Mouse (Mus musculus): ENCODE results near the gene Dgki. TPM values are rescaled to one million over a fixed set of nuclear protein-coding genes. Genes with fewer than 3 reads are reported as not detected.

Gene Dgki
- polyA plus RNA-seq, 1 experiment: not detected

GRCm38 (mm10) chr6:36881309-36881708 lies 418.7 kb downstream of the Dgki start:
- H3K27me3 ChIP-seq (ENCODE audit: control insufficient read depth, insufficient read depth, insufficient read length): no peaks in the 10 kb centered on the region
- no peaks in the 10 kb centered on the region for H3K79me3 ChIP-seq (ENCODE audit: low read depth)
- H3ac ChIP-seq (ENCODE audit: control insufficient read depth, insufficient read length, low read depth): no peak overlapping the region
- no peaks in the 10 kb centered on the region for H3K79me2 ChIP-seq (ENCODE audit: control insufficient read depth, insufficient read depth)
- no peak overlapping the region for H3K4me3 ChIP-seq (ENCODE audit: insufficient read depth, poor library complexity, severe bottlenecking)
- TF ChIP-seq FOSL1 (IDR thresholded peaks at IDR 0.05; ENCODE audit: insufficient read depth, low read length, poor library complexity, severe bottlenecking) (no peak), MAX (IDR thresholded peaks at IDR 0.05) (no peak), CTCF (IDR thresholded peaks at IDR 0.05; ENCODE audit: control insufficient read depth, insufficient read depth, insufficient read length) (no peak), MYOD1 (IDR thresholded peaks at IDR 0.05; ENCODE audit: control insufficient read depth, insufficient read length, low read depth) (no peak)
- no peaks in the 10 kb centered on the region for H3K36me3 ChIP-seq (ENCODE audit: control insufficient read depth, insufficient read depth)

GRCm38 (mm10) chr6:36880643-36881263 lies 419.2 kb downstream of the Dgki start:
- H3K27me3 ChIP-seq (ENCODE audit: control insufficient read depth, insufficient read depth, insufficient read length): no peaks in the 10 kb centered on the region
- no peak overlapping the region for H3K4me3 ChIP-seq (ENCODE audit: insufficient read depth, poor library complexity, severe bottlenecking)
- TF ChIP-seq MAX (IDR thresholded peaks at IDR 0.05): no peak
- TF ChIP-seq USF1 (IDR thresholded peaks at IDR 0.05; ENCODE audit: low read depth): no peak
- TF ChIP-seq CTCF (IDR thresholded peaks at IDR 0.05; ENCODE audit: control insufficient read depth, insufficient read depth, insufficient read length): no peak
- no peak for TF ChIP-seq MYOD1 (IDR thresholded peaks at IDR 0.05; ENCODE audit: control insufficient read depth, insufficient read length, low read depth)
- no peak for TF ChIP-seq FOSL1 (IDR thresholded peaks at IDR 0.05; ENCODE audit: insufficient read depth, low read length, poor library complexity, severe bottlenecking)
- TF ChIP-seq MYOG (IDR thresholded peaks at IDR 0.05; ENCODE audit: control insufficient read depth, extremely low read depth, insufficient read length): no peak
- TF ChIP-seq CEBPB (IDR thresholded peaks at IDR 0.05; ENCODE audit: low read depth): no peak
- no peaks in the 10 kb centered on the region for H3K79me3 ChIP-seq (ENCODE audit: low read depth)
- no peak overlapping the region for H3ac ChIP-seq (ENCODE audit: control insufficient read depth, insufficient read length, low read depth)
- H3K79me2 ChIP-seq (ENCODE audit: control insufficient read depth, insufficient read depth): no peaks in the 10 kb centered on the region
- no peaks in the 10 kb centered on the region for H3K36me3 ChIP-seq (ENCODE audit: control insufficient read depth, insufficient read depth)

- Histone ChIP-seq H3ac (ENCODE audit: control insufficient read depth, insufficient read length, low read depth) (no peak overlapping the region), H3K27me3 (ENCODE audit: control insufficient read depth, insufficient read depth, insufficient read length) (no peaks in the 10 kb centered on the region), H3K79me2 (ENCODE audit: control insufficient read depth, insufficient read depth) (no peaks in the 10 kb centered on the region), H3K36me3 (ENCODE audit: control insufficient read depth, insufficient read depth) (no peaks in the 10 kb centered on the region), H3K79me3 (ENCODE audit: low read depth) (no peaks in the 10 kb centered on the region), H3K4me3 (ENCODE audit: insufficient read depth, poor library complexity, severe bottlenecking) (no peak overlapping the region)
- no peak for TF ChIP-seq MYOG (IDR thresholded peaks at IDR 0.05; ENCODE audit: control insufficient read depth, extremely low read depth, insufficient read length)
- no peak for TF ChIP-seq CEBPB (IDR thresholded peaks at IDR 0.05; ENCODE audit: low read depth)
- no peak for TF ChIP-seq FOSL1 (IDR thresholded peaks at IDR 0.05; ENCODE audit: insufficient read depth, low read length, poor library complexity, severe bottlenecking)
- TF ChIP-seq MAX (IDR thresholded peaks at IDR 0.05): no peak
- no peak for TF ChIP-seq USF1 (IDR thresholded peaks at IDR 0.05; ENCODE audit: low read depth)
- TF ChIP-seq CTCF (IDR thresholded peaks at IDR 0.05; ENCODE audit: control insufficient read depth, insufficient read depth, insufficient read length): no peak
- TF ChIP-seq MYOD1 (IDR thresholded peaks at IDR 0.05; ENCODE audit: control insufficient read depth, insufficient read length, low read depth): no peak
Observed at GRCm38 (mm10) chr6:36877399-36877798, 422.6 kb downstream of the Dgki start.

GRCm38 (mm10) chr6:36876426-36876825 lies 423.6 kb downstream of the Dgki start:
- Histone ChIP-seq H3K27me3 (ENCODE audit: control insufficient read depth, insufficient read depth, insufficient read length) (no peaks in the 10 kb centered on the region), H3K79me3 (ENCODE audit: low read depth) (no peaks in the 10 kb centered on the region), H3ac (ENCODE audit: control insufficient read depth, insufficient read length, low read depth) (no peak overlapping the region), H3K4me3 (ENCODE audit: insufficient read depth, poor library complexity, severe bottlenecking) (no peak overlapping the region), H3K79me2 (ENCODE audit: control insufficient read depth, insufficient read depth) (no peaks in the 10 kb centered on the region), H3K36me3 (ENCODE audit: control insufficient read depth, insufficient read depth) (no peaks in the 10 kb centered on the region)
- TF ChIP-seq CEBPB (IDR thresholded peaks at IDR 0.05; ENCODE audit: low read depth): no peak
- TF ChIP-seq CTCF (IDR thresholded peaks at IDR 0.05; ENCODE audit: control insufficient read depth, insufficient read depth, insufficient read length): no peak
- no peak for TF ChIP-seq MYOG (IDR thresholded peaks at IDR 0.05; ENCODE audit: control insufficient read depth, extremely low read depth, insufficient read length)
- TF ChIP-seq MAX (IDR thresholded peaks at IDR 0.05): no peak
- TF ChIP-seq USF1 (IDR thresholded peaks at IDR 0.05; ENCODE audit: low read depth): no peak
- no peak for TF ChIP-seq FOSL1 (IDR thresholded peaks at IDR 0.05; ENCODE audit: insufficient read depth, low read length, poor library complexity, severe bottlenecking)
- TF ChIP-seq MYOD1 (IDR thresholded peaks at IDR 0.05; ENCODE audit: control insufficient read depth, insufficient read length, low read depth): no peak

DNA sequence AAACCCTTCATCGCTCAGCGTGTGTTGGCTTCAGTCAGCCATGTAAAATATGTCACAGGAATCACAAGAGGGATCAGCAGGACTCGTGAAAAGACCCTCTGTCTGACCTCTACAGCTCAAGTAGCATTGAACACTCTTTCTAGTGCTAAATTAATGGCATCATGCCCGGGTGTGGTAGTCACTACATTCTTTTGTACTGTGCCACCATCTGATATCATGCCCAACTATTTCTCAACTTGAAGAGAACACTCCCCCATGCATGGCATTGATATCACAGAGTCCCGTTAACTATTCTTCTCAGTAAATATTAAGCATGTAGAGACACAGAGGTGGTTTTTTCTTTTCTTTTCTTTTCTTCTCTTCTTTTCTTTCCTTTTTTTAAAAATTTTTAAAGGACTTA lies 424.1 kb downstream of the Dgki start:
- TF ChIP-seq MAX (IDR thresholded peaks at IDR 0.05) (no peak), CEBPB (IDR thresholded peaks at IDR 0.05; ENCODE audit: low read depth) (peak; percentile 92), MYOD1 (IDR thresholded peaks at IDR 0.05; ENCODE audit: control insufficient read depth, insufficient read length, low read depth) (no peak)
- H3K79me2 ChIP-seq (ENCODE audit: control insufficient read depth, insufficient read depth): no peaks in the 10 kb centered on the region
- no peaks in the 10 kb centered on the region for H3K79me3 ChIP-seq (ENCODE audit: low read depth)
- H3ac ChIP-seq (ENCODE audit: control insufficient read depth, insufficient read length, low read depth): no peak overlapping the region
- no peaks in the 10 kb centered on the region for H3K36me3 ChIP-seq (ENCODE audit: control insufficient read depth, insufficient read depth)
- no peaks in the 10 kb centered on the region for H3K27me3 ChIP-seq (ENCODE audit: control insufficient read depth, insufficient read depth, insufficient read length)
- H3K4me3 ChIP-seq (ENCODE audit: insufficient read depth, poor library complexity, severe bottlenecking): no peak overlapping the region

- Histone ChIP-seq H3K79me2 (ENCODE audit: control insufficient read depth, insufficient read depth) (no peaks in the 10 kb centered on the region), H3K36me3 (ENCODE audit: control insufficient read depth, insufficient read depth) (no peaks in the 10 kb centered on the region), H3K27me3 (ENCODE audit: control insufficient read depth, insufficient read depth, insufficient read length) (no peaks in the 10 kb centered on the region), H3ac (ENCODE audit: control insufficient read depth, insufficient read length, low read depth) (no peak overlapping the region), H3K4me3 (ENCODE audit: insufficient read depth, poor library complexity, severe bottlenecking) (no peak overlapping the region), H3K79me3 (ENCODE audit: low read depth) (no peaks in the 10 kb centered on the region)
- TF ChIP-seq CTCF (IDR thresholded peaks at IDR 0.05; ENCODE audit: control insufficient read depth, insufficient read depth, insufficient read length) (no peak), FOSL1 (IDR thresholded peaks at IDR 0.05; ENCODE audit: insufficient read depth, low read length, poor library complexity, severe bottlenecking) (no peak), CEBPB (IDR thresholded peaks at IDR 0.05; ENCODE audit: low read depth) (no peak), MAX (IDR thresholded peaks at IDR 0.05) (no peak), USF1 (IDR thresholded peaks at IDR 0.05; ENCODE audit: low read depth) (no peak), MYOG (IDR thresholded peaks at IDR 0.05; ENCODE audit: control insufficient read depth, extremely low read depth, insufficient read length) (no peak), MYOD1 (IDR thresholded peaks at IDR 0.05; ENCODE audit: control insufficient read depth, insufficient read length, low read depth) (no peak)
Observed at GRCm38 (mm10) chr6:36872876-36873275, 427.1 kb downstream of the Dgki start.
